Mouse (Mus musculus) MEL (cell line): ENCODE measurements at regions not wholly inside any gene's neighbourhood (a gene's known extent, or its start where the extent isn't known, plus 50 kb on each side); places are given as distances from the start of the nearest gene placed in this dataset.

Experiments used
- DNase-seq: peaks from one replicate; pipeline ENCODE4 v3.0.0; 2011; ENCODE audit warnings: low read depth, low spot score
- H3K27ac ChIP-seq: 2 replicates; pipeline ENCODE4 v1.5.1; 2012; ENCODE audit warnings: low read depth, mild to moderate bottlenecking, control low read depth, low read length, moderate library complexity; ENCODE audit not compliant: control insufficient read depth
- H3K27me3 ChIP-seq, 2 experiments: fragments of 150-350 bp in 1 of 2; sonication (generic) in 1 of 2; 2 replicates each; pipeline ENCODE4 v1.6.1; 2012; ENCODE audit warnings: low read length in 2 of 2, mild to moderate bottlenecking in 2 of 2, improper control_type of control experiment in 1 of 2, moderate library complexity in 1 of 2; ENCODE audit not compliant: insufficient read depth in 2 of 2, control insufficient read depth in 1 of 2
- H3K36me3 ChIP-seq, 2 experiments: 2 replicates each; pipeline ENCODE4 v1.6.1; 2012 to 2014; ENCODE audit warnings: low read length in 2 of 2, improper control_type of control experiment in 1 of 2, inconsistent platforms in 1 of 2, mild to moderate bottlenecking in 1 of 2; ENCODE audit not compliant: insufficient read depth in 2 of 2, control insufficient read depth in 1 of 2
- H3K4me1 ChIP-seq, 2 experiments: fragments of 150-350 bp in 1 of 2; sonication (generic) in 1 of 2; 2 replicates each; pipeline ENCODE4 v1.6.1; 2012; ENCODE audit warnings: low read length in 2 of 2, improper control_type of control experiment in 1 of 2, mild to moderate bottlenecking in 1 of 2; ENCODE audit not compliant: insufficient read depth in 2 of 2, control insufficient read depth in 1 of 2
- H3K4me3 ChIP-seq, 2 experiments: fragments of 150-350 bp in 1 of 2; sonication (generic) in 1 of 2; 2 replicates each; pipeline ENCODE4 v1.5.1; 2012; ENCODE audit warnings: low read depth in 2 of 2, low read length in 2 of 2, mild to moderate bottlenecking in 2 of 2, moderate library complexity in 2 of 2, control low read depth in 1 of 2, improper control_type of control experiment in 1 of 2; ENCODE audit not compliant: control insufficient read depth in 1 of 2, insufficient read depth in 1 of 2
- H3K79me2 ChIP-seq: 2 replicates; pipeline ENCODE4 v1.6.1; 2012; ENCODE audit warnings: mild to moderate bottlenecking, low read length, moderate library complexity; ENCODE audit not compliant: control insufficient read depth, poor library complexity, insufficient read depth
- H3K9ac ChIP-seq: 2 replicates; pipeline ENCODE4 v1.6.1; 2012; ENCODE audit warnings: low read depth, mild to moderate bottlenecking, control low read depth, low read length, moderate library complexity; ENCODE audit not compliant: control insufficient read depth, poor library complexity, severe bottlenecking
- H3K9me3 ChIP-seq: fragments of 150-350 bp; sonication (generic); replicated peaks from 2 replicates; pipeline ENCODE4 v1.6.1; 2012; ENCODE audit warnings: mild to moderate bottlenecking, low read length, improper control_type of control experiment, moderate library complexity; ENCODE audit not compliant: insufficient read depth
- ELF1 ChIP-seq: IDR thresholded peaks from 2 replicates; pipeline ENCODE4 v1.6.1; 2014; ENCODE audit warnings: low read depth, mild to moderate bottlenecking, inconsistent platforms, low read length, improper control_type of control experiment, moderate library complexity
- ETS1 ChIP-seq: IDR thresholded peaks from 2 replicates; pipeline ENCODE4 v1.6.1; 2012; ENCODE audit warnings: low read depth, mild to moderate bottlenecking, inconsistent platforms, low read length, improper control_type of control experiment, moderate library complexity
- HCFC1 ChIP-seq: IDR thresholded peaks from 2 replicates; pipeline ENCODE4 v1.6.1; 2012; ENCODE audit warnings: low read depth, mild to moderate bottlenecking, inconsistent platforms, low read length, improper control_type of control experiment, moderate library complexity
- MAFK ChIP-seq: IDR thresholded peaks from 2 replicates; pipeline ENCODE4 v1.6.1; 2011; ENCODE audit warnings: low read depth, mild to moderate bottlenecking, low read length, improper control_type of control experiment, borderline replicate concordance
- MEF2A ChIP-seq: IDR thresholded peaks from 2 replicates; pipeline ENCODE4 v1.6.1; 2014; ENCODE audit warnings: low read depth, mild to moderate bottlenecking, inconsistent platforms, low read length, improper control_type of control experiment; ENCODE audit not compliant: poor library complexity, insufficient replicate concordance, severe bottlenecking; ENCODE audit errors: extremely low read depth
- MXI1 ChIP-seq: IDR thresholded peaks from 2 replicates; pipeline ENCODE4 v1.6.1; 2011; ENCODE audit warnings: mild to moderate bottlenecking, low read depth, low read length, improper control_type of control experiment
- MYB ChIP-seq: IDR thresholded peaks from 2 replicates; pipeline ENCODE4 v1.6.1; 2011; ENCODE audit warnings: mild to moderate bottlenecking, low read depth, low read length, improper control_type of control experiment
- MYC ChIP-seq: IDR thresholded peaks from 2 replicates; pipeline ENCODE4 v1.6.1; 2011; ENCODE audit warnings: low read depth, mild to moderate bottlenecking, low read length, improper control_type of control experiment, moderate library complexity
- NRF1 ChIP-seq: IDR thresholded peaks from 2 replicates; pipeline ENCODE4 v1.6.1; 2014; ENCODE audit warnings: low read depth, mild to moderate bottlenecking, inconsistent platforms, low read length, improper control_type of control experiment, moderate library complexity; ENCODE audit not compliant: poor library complexity, insufficient read depth, severe bottlenecking
- RAD21 ChIP-seq: IDR thresholded peaks from 2 replicates; pipeline ENCODE4 v1.6.1; 2011; ENCODE audit warnings: mild to moderate bottlenecking, low read depth, low read length, improper control_type of control experiment
- TCF12 ChIP-seq: IDR thresholded peaks from 2 replicates; pipeline ENCODE4 v1.6.1; 2014; ENCODE audit warnings: low read depth, mild to moderate bottlenecking, inconsistent platforms, low read length, improper control_type of control experiment, moderate library complexity
- UBTF ChIP-seq: IDR thresholded peaks from 2 replicates; pipeline ENCODE4 v1.6.1; 2012; ENCODE audit warnings: low read depth, mild to moderate bottlenecking, inconsistent platforms, low read length, improper control_type of control experiment, moderate library complexity, borderline replicate concordance; ENCODE audit not compliant: insufficient read depth
- USF1 ChIP-seq: IDR thresholded peaks from 2 replicates; pipeline ENCODE4 v1.6.1; 2014; ENCODE audit warnings: low read depth, mild to moderate bottlenecking, inconsistent platforms, low read length, improper control_type of control experiment, moderate library complexity
- USF2 ChIP-seq, 2 experiments: IDR thresholded peaks; 2 replicates each; pipeline ENCODE4 v1.6.1; 2011 to 2012; ENCODE audit warnings: improper control_type of control experiment in 2 of 2, low read length in 2 of 2, borderline replicate concordance in 1 of 2, inconsistent platforms in 1 of 2, low read depth in 1 of 2, mild to moderate bottlenecking in 1 of 2; ENCODE audit not compliant: insufficient read depth in 1 of 2
- ZNF384 ChIP-seq: IDR thresholded peaks from 2 replicates; pipeline ENCODE4 v1.6.1; 2012; ENCODE audit warnings: low read depth, mild to moderate bottlenecking, inconsistent platforms, low read length, improper control_type of control experiment

DNA sequence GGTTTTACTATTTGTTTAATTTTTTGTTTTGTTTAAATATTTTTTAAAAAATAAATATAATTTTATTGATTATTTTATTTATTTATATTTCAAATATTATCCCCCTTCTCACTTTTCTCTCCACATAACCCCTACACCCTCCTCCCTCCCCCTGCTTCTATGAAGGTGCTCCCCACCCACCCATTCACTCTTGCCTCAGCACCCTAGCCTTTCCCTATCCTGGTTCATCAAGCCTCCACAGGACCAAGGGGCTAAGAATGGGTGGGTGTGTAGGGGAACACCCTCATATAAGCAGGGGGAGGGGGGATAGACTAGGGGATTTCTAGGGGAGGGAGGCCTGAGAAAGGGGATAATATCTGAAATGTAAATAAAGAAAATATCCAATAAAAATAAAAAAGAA is 313.7 kb upstream of the Gm21293 start:
- H3K9ac ChIP-seq = no peak overlapping the region
- DNase-seq = no peak
- TF ChIP-seq MAFK = no peak
- TF ChIP-seq MEF2A = no peak
- TF ChIP-seq TCF12 = no peak
- TF ChIP-seq USF2 (IDR thresholded peaks at IDR 0.05; ENCODE audit: borderline replicate concordance in 1 of 2, insufficient read depth in 1 of 2, low read depth in 1 of 2, low read length in 2 of 2) = no peak
- TF ChIP-seq, all 39 proteins: peak for 0
- no peaks in the 10 kb centered on the region for H3K79me2 ChIP-seq
- H3K36me3 ChIP-seq = no peaks in the 10 kb centered on the region
- H3K9me3 ChIP-seq = no peaks in the 10 kb centered on the region
- H3K4me1 ChIP-seq = no peaks in the 10 kb centered on the region
- no peak overlapping the region for H3K4me3 ChIP-seq
- H3K27me3 ChIP-seq = no peaks in the 10 kb centered on the region
- H3K27ac ChIP-seq = no peak overlapping the region

- Histone ChIP-seq H3K36me3 (no peaks in the 10 kb centered on the region), H3K4me3 (no peak overlapping the region), H3K27ac (no peak overlapping the region), H3K9me3 (no peaks in the 10 kb centered on the region), H3K9ac (no peak overlapping the region), H3K4me1 (no peaks in the 10 kb centered on the region), H3K27me3 (no peaks in the 10 kb centered on the region)
- no peak for DNase-seq
- TF ChIP-seq ELF1 = no peak
- no peak for TF ChIP-seq USF1
- TF ChIP-seq MYC = no peak
- no peak for TF ChIP-seq ZNF384
- TF ChIP-seq NRF1 = no peak
- TF ChIP-seq UBTF = no peak
- TF ChIP-seq MXI1 = no peak
- no peak for TF ChIP-seq USF2 (IDR thresholded peaks at IDR 0.05; ENCODE audit: borderline replicate concordance in 1 of 2, insufficient read depth in 1 of 2, low read depth in 1 of 2, low read length in 2 of 2)
- TF ChIP-seq ETS1 = no peak
- no peak for TF ChIP-seq MYB
- no peak for TF ChIP-seq HCFC1
- no peak for TF ChIP-seq TCF12
- no peak for TF ChIP-seq MEF2A
- TF ChIP-seq RAD21 = no peak
- TF ChIP-seq, all 39 proteins: peak for 0
- H3K79me2 ChIP-seq = no peaks in the 10 kb centered on the region
Measured at GRCm38 (mm10) chr10:103832063-103832462, 310.7 kb upstream of the Gm21293 start.
